Mouse (Mus musculus) midbrain, embryonic 14.5 days (tissue): ENCODE results near the gene Gm11034. TPM values are rescaled to one million over a fixed set of nuclear protein-coding genes. Genes with fewer than 3 reads are reported as not detected.

Source experiments
- polyA plus RNA-seq: library from polyadenylated mRNA; unstranded; fragments of >200 nt; fragmentation: Nextera tagmentation; extraction: Ambion mirVana; gene quantifications from 2 replicates; pipeline ENCODE4 v1.2.1, GENCODE M21; 2014

Gene Gm11034
- polyA plus RNA-seq, 1 experiment from 2014 or later: not detected

Other genes starting within 250 kb of the Gm11034 start
- 0.55 and 0.97 TPM in 2 replicates for gene Cyp4f18, start 204.0 kb downstream of the Gm11034 start, polyA plus RNA-seq
- gene Olfr372, start 172.4 kb downstream of the Gm11034 start, polyA plus RNA-seq: not detected in 2 replicates
- not detected in 2 replicates for gene Olfr373, start 130.5 kb downstream of the Gm11034 start, polyA plus RNA-seq
- gene Olfr374, start 106.6 kb downstream of the Gm11034 start, polyA plus RNA-seq: not detected in 2 replicates
- 123 and 197 TPM in 2 replicates for gene Tpm4, start 78.7 kb downstream of the Gm11034 start, polyA plus RNA-seq
- 64.8 and 69.9 TPM in 2 replicates for gene Rab8a, start 52.4 kb downstream of the Gm11034 start, polyA plus RNA-seq
- not detected in 2 replicates for gene Hsh2d, start 24.0 kb downstream of the Gm11034 start, polyA plus RNA-seq
- gene Cib3, start 799 bp downstream of the Gm11034 start, polyA plus RNA-seq: not detected in 2 replicates
- 62.4 and 74.6 TPM in 2 replicates for gene Fam32a, start 6.1 kb upstream of the Gm11034 start, polyA plus RNA-seq
- gene Ap1m1, start 26.4 kb upstream of the Gm11034 start, polyA plus RNA-seq: 235 and 260 TPM in 2 replicates
- 13.6 and 18.2 TPM in 2 replicates for gene Gm10282, start 91.6 kb upstream of the Gm11034 start, polyA plus RNA-seq
- 3.1 and 5.7 TPM in 2 replicates for gene Klf2, start 105.4 kb upstream of the Gm11034 start, polyA plus RNA-seq
- gene Eps15l1, start 207.8 kb upstream of the Gm11034 start, polyA plus RNA-seq: 60.8 and 72.5 TPM in 2 replicates
- gene Calr3, start 230.2 kb upstream of the Gm11034 start, polyA plus RNA-seq: 0.86 and 1.1 TPM in 2 replicates
- 12.6 and 17.0 TPM in 2 replicates for gene 1700030K09Rik, start 230.2 kb upstream of the Gm11034 start, polyA plus RNA-seq